Mouse (Mus musculus) midbrain, embryonic 16.5 days (tissue): ENCODE data around the gene Gpld1. TPM values are rescaled to one million over a fixed set of nuclear protein-coding genes. Genes with fewer than 3 reads are reported as not detected.
"Not testable (repeated sequence)": the region's sequence is repeated elsewhere in the genome, so short reads cannot be mapped to it uniquely, and the experiment has no call there.

Experiments used
- ATAC-seq: fragments of 200-750 bp; cut with Nextera tagmentation; 2 replicates; pipeline ENCODE4 v1.8.0; 2017; ENCODE audit warnings: moderate TSS enrichment
- H3K27ac ChIP-seq: fragments of 300-500 bp; sonication (generic); 2 replicates; pipeline ENCODE4 v1.5.1; 2014; ENCODE audit warnings: mild to moderate bottlenecking, low read length, mixed read lengths
- H3K27me3 ChIP-seq: fragments of 300-500 bp; sonication (generic); 2 replicates; pipeline ENCODE4 v1.6.1; 2014; ENCODE audit warnings: low read depth, low read length, mixed read lengths; ENCODE audit not compliant: control insufficient read depth, insufficient read depth
- H3K36me3 ChIP-seq: fragments of 300-500 bp; sonication (generic); 2 replicates; pipeline ENCODE4 v1.6.1; 2014; ENCODE audit warnings: mild to moderate bottlenecking, low read length, moderate library complexity, mixed read lengths; ENCODE audit not compliant: control insufficient read depth, insufficient read depth
- H3K4me1 ChIP-seq: fragments of 300-500 bp; sonication (generic); 2 replicates; pipeline ENCODE4 v1.6.1; 2014; ENCODE audit warnings: mild to moderate bottlenecking, low read length, mixed read lengths; ENCODE audit not compliant: control insufficient read depth, insufficient read depth
- H3K4me2 ChIP-seq: fragments of 300-500 bp; sonication (generic); 2 replicates; pipeline ENCODE4 v1.6.1; 2014; ENCODE audit warnings: mild to moderate bottlenecking, low read length, mixed read lengths
- H3K4me3 ChIP-seq: fragments of 300-500 bp; sonication (generic); 2 replicates; pipeline ENCODE4 v1.5.1; 2014; ENCODE audit warnings: low read depth, mild to moderate bottlenecking, low read length, moderate library complexity, mixed read lengths
- H3K9ac ChIP-seq: fragments of 300-500 bp; sonication (generic); 2 replicates; pipeline ENCODE4 v1.6.1; 2014; ENCODE audit warnings: low read depth, low read length, mixed read lengths
- H3K9me3 ChIP-seq: fragments of 300-500 bp; sonication (generic); replicated peaks from 2 replicates; pipeline ENCODE4 v1.6.1; 2014; ENCODE audit warnings: mild to moderate bottlenecking, low read length, mixed read lengths; ENCODE audit not compliant: control insufficient read depth, poor library complexity, severe bottlenecking
- WGBS: fragments of 180-500 bp; shearing (Covaris S2); extraction: QIAGEN DNeasy Blood & Tissue Kit; methylation state at CpG from one replicate; pipeline ENCODE4 v1.1.7; 2014; 5-methylcytosine and 5-hydroxymethylcytosine counted together
- polyA plus RNA-seq: library from polyadenylated mRNA; unstranded; fragments of >200 nt; fragmentation: Nextera tagmentation; extraction: Ambion mirVana; gene quantifications from 2 replicates; pipeline ENCODE4 v1.2.1, GENCODE M21; 2015

Gpld1 gene
- polyA plus RNA-seq, 1 experiment from 2014 or later, result 3.5 TPM

- no peak overlapping the region for H3K27ac ChIP-seq
- WGBS, result 86% methylated on average over 3 of the region's 3 CpGs
- no peak overlapping the region for H3K4me2 ChIP-seq
- H3K4me1 ChIP-seq, result no peaks in the 10 kb centered on the region
- no peak overlapping the region for H3K4me3 ChIP-seq
- no peaks in the 10 kb centered on the region for H3K27me3 ChIP-seq
- no peaks in the 10 kb centered on the region for H3K36me3 ChIP-seq
- ATAC-seq, result no peak
- H3K9me3 ChIP-seq, result no peaks in the 10 kb centered on the region
- H3K9ac ChIP-seq, result no peak overlapping the region
Measured at GRCm38 (mm10) chr13:24960084-24960483, 17.1 kb downstream of the Gpld1 start.

- Histone ChIP-seq H3K4me3 (no peak overlapping the region), H3K9me3 (no peaks in the 10 kb centered on the region), H3K27me3 (no peaks in the 10 kb centered on the region), H3K4me2 (no peak overlapping the region), H3K36me3 (no peaks in the 10 kb centered on the region), H3K9ac (no peak overlapping the region), H3K27ac (no peak overlapping the region), H3K4me1 (peaks cover 4% of the 10 kb centered on the region; the same call in 1 of the 2 replicates)
- no peak for ATAC-seq
- 86% methylated on average over 8 of the region's 8 CpGs for WGBS
Measured at GRCm38 (mm10) chr13:24962119-24962518, 19.2 kb downstream of the Gpld1 start.

GRCm38 (mm10) chr13:24965130-24965845 is 22.3 kb downstream of the Gpld1 start:
- Histone ChIP-seq H3K4me1 (peaks cover 4% of the 10 kb centered on the region; the same call in 1 of the 2 replicates), H3K9me3 (no peaks in the 10 kb centered on the region), H3K27me3 (no peaks in the 10 kb centered on the region), H3K27ac (peak overlapping the region; percentile 53; the same call in 1 of the 2 replicates), H3K36me3 (no peaks in the 10 kb centered on the region), H3K4me2 (peak overlapping the region; percentile 52), H3K4me3 (peak overlapping the region; percentile 33), H3K9ac (peak overlapping the region; percentile 35)
- peak; percentile 66 for ATAC-seq
- WGBS, result 21% methylated on average over 15 of the region's 15 CpGs

DNA sequence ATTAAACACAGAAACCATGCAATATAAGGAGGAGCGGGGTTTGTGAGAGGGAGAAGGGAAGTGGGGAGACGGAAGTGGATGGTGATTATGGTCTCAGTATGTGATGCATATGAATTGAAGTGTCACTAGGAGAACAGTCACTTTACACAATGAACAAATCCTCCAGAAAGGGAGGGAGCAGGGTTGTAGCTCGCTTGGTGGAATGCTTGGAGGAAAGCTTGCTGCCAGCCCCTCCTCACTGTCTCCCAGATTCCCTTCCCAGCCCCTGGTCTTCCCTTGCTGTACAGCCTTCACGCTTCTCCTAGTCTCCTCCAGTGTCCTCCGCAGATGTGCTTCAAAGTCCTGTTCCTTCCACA is 22.9 kb downstream of the Gpld1 start:
- WGBS, result 32% methylated on average over 5 of the region's 5 CpGs
- H3K4me1 ChIP-seq, result peaks cover 4% of the 10 kb centered on the region; the same call in 1 of the 2 replicates
- peak overlapping the region; percentile 33 for H3K4me3 ChIP-seq
- peak overlapping the region; percentile 52 for H3K4me2 ChIP-seq
- peak overlapping the region; percentile 53 for H3K27ac ChIP-seq
- ATAC-seq, result peak; percentile 68
- H3K9ac ChIP-seq, result peak overlapping the region; percentile 35
- H3K27me3 ChIP-seq, result no peaks in the 10 kb centered on the region
- no peaks in the 10 kb centered on the region for H3K9me3 ChIP-seq
- no peaks in the 10 kb centered on the region for H3K36me3 ChIP-seq

DNA sequence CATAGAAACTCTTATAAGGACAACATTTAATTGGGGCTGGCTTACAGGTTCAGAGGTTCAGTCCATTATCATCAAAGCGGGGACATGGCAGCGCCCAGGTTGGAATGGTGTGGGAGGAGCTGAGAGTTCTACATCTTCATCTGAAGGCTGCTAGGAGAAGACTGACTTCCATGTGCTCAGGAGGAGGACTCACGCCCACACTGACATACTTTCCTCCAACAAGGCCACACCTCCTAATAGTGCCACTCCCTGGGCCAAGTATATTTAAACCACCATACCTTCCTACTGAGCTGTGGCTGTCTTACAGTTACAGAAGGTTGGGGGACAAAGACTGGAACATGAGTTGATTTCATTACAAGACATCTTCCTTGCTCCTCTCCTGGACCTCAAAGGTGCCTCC is 28.8 kb downstream of the Gpld1 start:
- not testable (repeated sequence) for H3K9me3 ChIP-seq, H3K4me1 ChIP-seq, H3K4me2 ChIP-seq, H3K27me3 ChIP-seq, H3K27ac ChIP-seq, ATAC-seq, H3K9ac ChIP-seq, H3K4me3 ChIP-seq, H3K36me3 ChIP-seq
- 90% methylated on average over 3 of the region's 3 CpGs for WGBS

DNA sequence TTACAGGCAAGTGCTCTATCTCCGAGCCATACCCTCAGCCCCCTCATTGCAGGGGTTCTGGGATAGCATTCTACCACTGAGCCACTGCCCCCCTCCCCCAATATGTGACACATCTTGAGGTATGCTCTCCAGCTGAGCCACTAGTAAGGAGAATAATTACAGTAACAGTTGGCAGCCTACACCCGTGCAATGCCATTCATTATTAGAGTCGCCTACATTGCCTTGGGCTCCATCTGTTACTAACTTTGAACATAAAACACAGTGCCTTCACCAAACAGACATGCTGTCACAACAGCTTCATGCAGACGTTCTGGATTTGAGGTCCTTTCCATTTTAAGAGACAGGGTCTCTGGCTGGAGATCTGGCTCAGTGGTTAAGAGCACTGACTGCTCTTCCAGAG is 33.4 kb downstream of the Gpld1 start:
- no peak overlapping the region for H3K9ac ChIP-seq
- H3K27ac ChIP-seq, result no peak overlapping the region
- no peak overlapping the region for H3K4me2 ChIP-seq
- no peaks in the 10 kb centered on the region for H3K36me3 ChIP-seq
- 68% methylated on average over 4 of the region's 4 CpGs for WGBS
- ATAC-seq, result no peak
- H3K4me1 ChIP-seq, result no peaks in the 10 kb centered on the region
- no peak overlapping the region for H3K4me3 ChIP-seq
- H3K27me3 ChIP-seq, result no peaks in the 10 kb centered on the region
- H3K9me3 ChIP-seq, result no peaks in the 10 kb centered on the region

GRCm38 (mm10) chr13:24977820-24978342 is 34.9 kb downstream of the Gpld1 start:
- no peak overlapping the region for H3K4me3 ChIP-seq
- H3K36me3 ChIP-seq, result no peaks in the 10 kb centered on the region
- ATAC-seq, result no peak
- H3K27ac ChIP-seq, result no peak overlapping the region
- WGBS, result 85% methylated on average over 5 of the region's 5 CpGs
- no peaks in the 10 kb centered on the region for H3K4me1 ChIP-seq
- H3K4me2 ChIP-seq, result no peak overlapping the region
- no peaks in the 10 kb centered on the region for H3K27me3 ChIP-seq
- H3K9me3 ChIP-seq, result no peaks in the 10 kb centered on the region
- no peak overlapping the region for H3K9ac ChIP-seq

GRCm38 (mm10) chr13:24981031-24981430 is 38.1 kb downstream of the Gpld1 start:
- no peak overlapping the region for H3K4me3 ChIP-seq
- H3K9ac ChIP-seq, result no peak overlapping the region
- H3K9me3 ChIP-seq, result no peaks in the 10 kb centered on the region
- H3K4me2 ChIP-seq, result no peak overlapping the region
- H3K4me1 ChIP-seq, result no peaks in the 10 kb centered on the region
- no peak overlapping the region for H3K27ac ChIP-seq
- 91% methylated on average over 6 of the region's 6 CpGs for WGBS
- no peaks in the 10 kb centered on the region for H3K36me3 ChIP-seq
- H3K27me3 ChIP-seq, result no peaks in the 10 kb centered on the region
- no peak for ATAC-seq

GRCm38 (mm10) chr13:24985435-24985834 is 42.5 kb downstream of the Gpld1 start:
- Histone ChIP-seq H3K4me3 (no peak overlapping the region), H3K4me2 (no peak overlapping the region), H3K9ac (no peak overlapping the region), H3K9me3 (no peaks in the 10 kb centered on the region), H3K27me3 (no peaks in the 10 kb centered on the region), H3K27ac (peak overlapping the region; percentile 33; the same call in 1 of the 2 replicates), H3K4me1 (no peaks in the 10 kb centered on the region), H3K36me3 (peaks cover 4% of the 10 kb centered on the region; the same call in 1 of the 2 replicates)
- peak; percentile 64 for ATAC-seq
- 25% methylated on average over 2 of the region's 2 CpGs for WGBS
